Mouse (Mus musculus) megakaryocyte, adult 5-6 weeks (primary cell): Measurements from ENCODE around the gene Dhrs7. TPM values are rescaled to one million over a fixed set of nuclear protein-coding genes. Genes with fewer than 3 reads are reported as not detected.
"Not testable (repeated sequence)": the region's sequence is repeated elsewhere in the genome, so short reads cannot be mapped to it uniquely, and the experiment has no call there.

Source experiments
- ATAC-seq: 2 replicates; pipeline ENCODE4 v1.8.0; 2016; ENCODE audit warnings: mild to moderate bottlenecking, inconsistent platforms; ENCODE audit not compliant: poor library complexity, severe bottlenecking
- total RNA-seq, 2 experiments: library from RNA; stranded (forward) in 1 of 2; stranded (reverse) in 1 of 2; fragments of 153-499, 151-499 nt in 1 of 2; fragments of 221-1000, 200-1000 nt in 1 of 2; gene quantifications; 2 replicates each; pipeline versions ENCODE4 v1.2.3 to v1.2.4; 2015 to 2017

Gene Dhrs7
- 97.7 and 99.7 TPM in 2 replicates for total RNA-seq (2015)
- total RNA-seq (2017) = 167 and 179 TPM in 2 replicates

DNA sequence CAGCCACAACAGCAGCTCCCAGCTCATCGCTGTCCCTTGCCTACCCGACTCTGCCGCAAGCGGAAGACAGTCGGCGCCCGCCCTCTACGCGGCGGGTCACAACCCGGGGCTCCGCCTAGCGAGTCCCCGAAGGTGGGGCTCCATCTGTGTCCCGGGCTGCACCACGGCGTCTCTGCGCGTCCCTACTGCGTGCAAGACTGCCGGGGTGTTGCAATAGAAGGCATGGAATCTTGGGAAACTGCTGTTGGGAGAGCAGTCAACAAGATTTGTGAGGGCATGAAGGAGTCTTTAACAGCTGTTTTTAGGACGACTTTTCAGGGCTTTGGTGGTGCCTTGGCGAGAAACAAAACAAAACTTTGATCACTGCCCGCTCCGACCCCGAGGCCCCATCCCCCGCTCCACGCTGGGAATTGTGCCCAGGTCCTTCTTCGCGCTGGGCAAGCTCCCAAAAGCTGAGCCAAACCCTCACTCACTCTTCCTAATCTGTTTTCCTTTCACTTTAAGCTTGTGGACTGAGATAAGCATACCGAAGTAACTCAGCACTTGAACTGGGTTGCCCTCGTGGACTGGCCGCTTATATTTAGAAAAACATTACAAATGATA lies at the start of gene Dhrs7:
Dhrs7 (minus strand) TSS at position 175 of the 603 bp plus-strand sequence.
- ATAC-seq = peak; percentile 81

GRCm38 (mm10) chr12:72709981-72710380 lies 45.3 kb upstream of the Dhrs7 start:
- ATAC-seq = no peak

- peak; percentile 72 for ATAC-seq
These were observed 39.4 kb upstream of the Dhrs7 start for GRCm38 (mm10) chr12:72704068-72704467.

DNA sequence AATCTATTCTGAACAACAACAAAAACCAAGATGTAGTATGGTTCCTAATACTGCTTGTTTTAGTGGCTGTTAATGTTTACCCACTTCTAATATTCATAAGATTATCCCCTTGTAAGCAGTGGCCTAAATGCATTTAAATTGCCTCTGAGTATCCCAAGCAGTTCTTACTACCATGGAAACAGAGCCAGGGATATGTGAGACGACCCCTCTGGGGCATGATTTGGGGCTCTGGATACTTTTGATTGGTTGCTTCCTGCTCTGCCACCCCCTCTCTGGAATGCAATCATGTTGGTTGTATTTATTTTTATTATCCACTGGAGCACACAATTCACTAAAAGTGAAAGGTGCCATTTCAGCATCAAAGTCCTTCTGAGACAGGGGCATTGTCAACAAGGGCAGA lies 35.3 kb upstream of the Dhrs7 start:
- no peak for ATAC-seq

GRCm38 (mm10) chr12:72694901-72695463 lies 30.3 kb upstream of the Dhrs7 start:
- ATAC-seq = no peak

- ATAC-seq = no peak
These were observed 29.7 kb upstream of the Dhrs7 start for GRCm38 (mm10) chr12:72694438-72694837.

GRCm38 (mm10) chr12:72693895-72694294 lies 29.2 kb upstream of the Dhrs7 start:
- peak; percentile 92 for ATAC-seq

- ATAC-seq = not testable (repeated sequence)
These were observed 23.6 kb upstream of the Dhrs7 start for GRCm38 (mm10) chr12:72688281-72688680.

DNA sequence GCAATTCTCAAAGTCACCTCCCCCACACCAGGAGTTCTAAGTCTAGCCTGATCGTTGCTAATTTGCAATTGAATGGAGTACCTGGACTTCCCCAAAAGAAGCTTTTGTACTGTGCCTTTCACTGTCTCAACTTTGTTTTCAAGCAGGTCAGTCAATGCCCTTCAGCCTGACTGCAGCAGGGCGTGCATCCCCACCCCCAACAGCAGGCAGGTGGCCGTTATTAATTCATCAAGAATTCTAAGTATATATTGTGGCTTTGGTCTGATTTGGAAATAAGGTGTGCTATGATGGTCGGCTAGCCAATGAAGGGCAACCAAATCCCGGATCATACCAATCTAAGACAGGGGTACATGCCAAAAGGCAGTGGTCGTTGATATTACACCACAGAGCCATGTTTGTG lies 23.0 kb upstream of the Dhrs7 start:
- ATAC-seq = not testable (repeated sequence)

DNA sequence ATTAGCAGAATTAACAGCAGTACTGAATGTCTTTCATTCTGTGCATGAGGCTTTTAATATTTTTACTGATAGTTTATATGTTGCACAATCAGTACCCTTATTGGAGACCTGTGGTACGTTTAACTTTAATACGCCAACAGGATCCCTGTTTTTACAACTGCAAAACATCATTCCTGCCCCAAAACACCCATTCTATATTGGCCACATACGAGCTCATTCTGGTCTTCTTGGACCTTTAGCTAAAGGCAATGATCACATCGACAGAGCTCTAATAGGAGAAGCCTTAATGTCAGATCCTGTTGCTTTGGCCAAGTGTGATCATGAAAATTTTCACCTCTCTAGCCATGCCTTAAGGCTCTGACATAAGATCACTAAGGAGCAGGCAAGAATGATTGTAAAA lies 21.9 kb upstream of the Dhrs7 start:
- not testable (repeated sequence) for ATAC-seq

GRCm38 (mm10) chr12:72683612-72684011 lies 18.9 kb upstream of the Dhrs7 start:
- no peak for ATAC-seq

GRCm38 (mm10) chr12:72682511-72683282 lies 18.0 kb upstream of the Dhrs7 start:
- ATAC-seq = no peak

GRCm38 (mm10) chr12:72681919-72682318 lies 17.2 kb upstream of the Dhrs7 start:
- ATAC-seq = no peak

DNA sequence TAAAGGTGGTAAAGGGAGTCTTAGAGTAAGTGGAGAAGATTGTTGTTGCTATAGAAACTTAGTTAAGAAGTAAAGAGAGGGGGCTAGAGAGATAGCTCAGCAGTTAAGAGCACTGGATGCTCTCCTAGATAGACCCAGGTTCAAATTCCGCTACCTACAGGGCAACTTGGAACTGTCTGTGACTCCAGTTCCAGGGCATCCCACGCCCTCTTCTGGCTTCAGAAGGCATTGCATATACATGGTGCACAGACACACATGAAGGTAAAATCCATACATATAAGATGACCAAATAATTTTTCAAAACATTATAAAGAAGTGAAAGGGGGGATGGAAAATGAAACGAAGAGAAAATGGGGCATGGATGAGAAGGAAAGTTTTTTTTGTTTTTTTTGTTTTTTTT lies 14.9 kb upstream of the Dhrs7 start:
- ATAC-seq = peak; percentile 83

- no peak for ATAC-seq
These were observed 10.1 kb upstream of the Dhrs7 start for GRCm38 (mm10) chr12:72674820-72675219.

- peak; percentile 53 for ATAC-seq
These were observed 9.5 kb upstream of the Dhrs7 start for GRCm38 (mm10) chr12:72674079-72674797.

DNA sequence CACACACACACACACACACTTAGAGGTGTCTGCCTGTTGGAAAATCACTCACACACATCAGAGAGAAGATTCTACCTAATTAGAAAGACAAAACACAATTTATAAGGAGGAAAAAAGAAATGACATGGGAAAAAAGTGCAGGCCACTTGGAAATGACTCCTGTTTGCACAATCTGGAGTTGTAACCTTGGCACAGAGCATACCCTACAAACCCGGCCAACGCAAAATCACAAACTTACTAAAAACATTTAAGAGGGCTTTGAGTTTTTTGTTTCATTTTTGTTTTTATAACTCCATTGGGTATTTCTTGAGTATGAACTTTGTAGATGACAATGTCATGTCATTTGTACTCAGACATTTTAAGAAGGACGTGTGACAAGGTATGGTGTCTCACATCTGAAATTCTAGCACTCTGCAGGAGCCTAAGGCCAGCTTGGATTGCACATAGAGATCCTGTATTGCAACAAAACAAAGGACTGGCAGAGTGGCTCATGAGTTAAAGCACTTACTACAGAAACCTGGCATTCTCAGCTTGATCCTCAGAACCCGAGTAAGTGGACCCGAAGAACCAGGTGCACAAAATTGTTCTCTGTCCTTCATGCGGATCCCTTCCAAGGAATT lies 6.9 kb upstream of the Dhrs7 start:
- ATAC-seq = no peak

DNA sequence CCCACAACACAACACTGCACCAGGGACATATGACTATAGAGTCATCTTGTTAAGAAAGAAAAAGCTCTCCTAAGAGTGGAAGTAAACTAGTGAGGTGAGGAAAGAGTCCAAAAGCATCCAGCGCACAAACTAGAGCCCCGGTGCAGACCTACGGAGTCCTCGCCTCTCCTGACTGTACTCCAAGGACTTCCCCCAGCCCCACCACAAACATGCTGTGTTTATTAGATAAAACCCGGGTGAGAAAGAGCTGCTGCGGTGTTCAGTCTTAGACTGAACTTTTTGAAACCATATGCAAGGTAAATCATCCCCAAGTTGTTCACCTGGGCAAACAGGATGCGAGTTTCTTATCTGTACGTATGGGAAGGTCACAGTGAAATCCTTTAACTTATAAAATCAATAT lies 6.2 kb upstream of the Dhrs7 start:
- ATAC-seq = no peak

- ATAC-seq = peak; percentile 68
These were observed 3.3 kb upstream of the Dhrs7 start for GRCm38 (mm10) chr12:72667868-72668469.

GRCm38 (mm10) chr12:72666015-72666414 lies 1.3 kb upstream of the Dhrs7 start:
- no peak for ATAC-seq
